Mouse (Mus musculus): ENCODE measurements at regions not wholly inside any gene's neighbourhood (a gene's known extent, or its start where the extent isn't known, plus 50 kb on each side); places are given as distances from the start of the nearest gene placed in this dataset.

DNA sequence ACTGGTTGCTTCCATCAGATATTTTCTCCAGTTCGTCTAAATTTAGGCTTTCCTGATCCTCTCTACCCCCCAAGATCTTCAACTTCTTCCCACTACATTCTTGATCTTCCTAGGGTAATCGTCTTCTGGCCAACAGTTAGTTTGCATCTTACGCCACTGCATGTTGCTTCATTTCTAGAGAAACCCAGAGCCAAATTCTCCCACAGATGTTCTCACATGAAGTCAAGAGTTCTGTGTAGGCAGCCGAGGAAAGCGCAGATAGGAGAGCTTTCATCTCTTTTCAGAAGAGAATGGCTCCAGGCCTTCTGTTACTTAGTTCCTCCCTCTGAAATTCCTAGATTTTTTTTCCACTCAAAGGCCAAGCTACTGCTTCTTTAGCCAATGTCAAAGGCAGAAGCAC is 179.9 kb downstream of the Fgf10 start:
- no peak for ATAC-seq (replicated peaks; ENCODE audit: low FRiP score, poor library complexity, severe bottlenecking)

DNA sequence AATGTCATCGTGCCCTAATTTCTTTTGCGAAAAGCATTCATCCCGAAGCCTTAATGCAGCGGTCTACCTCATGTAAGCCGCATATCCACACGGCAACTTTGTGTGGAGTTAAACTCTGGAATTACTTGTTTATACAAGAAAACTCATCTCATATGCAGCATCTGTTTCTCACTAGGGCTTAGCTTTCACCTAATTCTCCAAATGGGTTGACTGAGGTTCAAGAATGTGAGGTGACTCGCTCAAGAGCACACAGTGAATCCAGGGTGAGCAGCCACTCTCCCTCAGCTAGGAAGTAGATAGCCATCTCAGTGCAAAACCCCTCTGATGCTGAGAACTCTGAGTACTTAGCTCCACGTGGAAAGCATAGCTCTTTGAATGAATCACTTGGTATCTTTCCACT is 181.1 kb downstream of the Fgf10 start:
- ATAC-seq (replicated peaks; ENCODE audit: low FRiP score, poor library complexity, severe bottlenecking), result no peak

DNA sequence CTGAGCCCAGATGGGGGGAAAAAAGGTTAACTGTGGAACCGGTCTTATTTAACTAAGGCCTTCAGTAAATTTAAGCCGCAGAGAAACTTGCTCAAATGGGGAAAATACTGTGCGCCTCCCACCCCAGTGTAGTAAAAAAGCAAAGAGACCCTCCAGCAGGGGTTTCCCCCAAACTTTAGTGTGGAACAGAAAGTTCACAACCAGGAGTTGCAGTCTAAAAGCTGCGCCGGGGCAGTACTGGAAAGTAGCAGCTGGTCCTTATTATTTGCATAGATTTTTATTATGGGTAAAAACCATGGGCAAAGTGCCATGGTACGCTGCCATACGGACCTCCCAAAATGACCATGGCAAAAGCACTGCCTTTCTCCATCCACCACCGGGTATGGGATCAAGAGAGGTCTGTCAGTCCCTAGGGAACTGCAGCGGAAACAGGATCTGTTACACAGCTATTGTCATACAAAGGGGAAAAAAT is 216.8 kb downstream of the Fgf10 start:
- ATAC-seq (replicated peaks; ENCODE audit: low FRiP score, poor library complexity, severe bottlenecking), result no peak

DNA sequence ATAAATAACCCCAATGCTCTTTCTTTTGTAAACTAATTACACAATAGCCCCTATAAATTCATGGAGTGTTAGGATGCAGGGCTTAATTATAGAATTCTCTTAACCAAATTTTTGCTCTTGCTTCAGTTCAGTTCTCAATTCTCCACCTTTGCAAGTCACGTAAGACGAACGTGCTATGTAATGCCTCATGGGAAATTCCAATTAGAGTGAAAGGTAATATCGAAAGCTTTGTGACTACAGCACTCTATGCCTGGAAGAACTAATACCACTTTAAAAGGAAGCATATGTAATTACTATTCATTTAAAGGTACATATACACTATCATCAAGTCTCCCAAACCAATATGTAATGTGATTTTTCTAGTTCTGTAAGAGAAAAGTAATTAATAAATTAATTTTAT is 225.5 kb downstream of the Fgf10 start:
- no peak for ATAC-seq (replicated peaks; ENCODE audit: low FRiP score, poor library complexity, severe bottlenecking)

DNA sequence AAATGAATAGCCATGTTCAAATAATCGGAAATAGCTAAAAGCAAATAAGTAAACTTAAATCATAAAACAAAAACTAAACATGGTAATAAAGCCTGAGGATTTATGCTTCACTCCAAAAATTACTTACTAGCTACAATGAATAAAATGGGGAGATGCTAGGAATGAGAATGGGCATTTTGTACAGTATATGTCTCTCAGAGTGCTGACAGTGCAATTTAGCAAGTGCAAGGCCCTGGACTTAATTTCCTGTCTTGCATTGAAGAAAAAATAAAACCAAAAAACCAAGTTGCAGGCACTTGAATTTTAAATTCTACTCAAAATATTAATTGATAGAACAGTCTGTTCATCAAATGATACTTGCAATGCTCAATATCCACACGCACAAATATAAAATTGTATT is 232.4 kb downstream of the Fgf10 start:
- ATAC-seq (replicated peaks; ENCODE audit: low FRiP score, poor library complexity, severe bottlenecking), result no peak

DNA sequence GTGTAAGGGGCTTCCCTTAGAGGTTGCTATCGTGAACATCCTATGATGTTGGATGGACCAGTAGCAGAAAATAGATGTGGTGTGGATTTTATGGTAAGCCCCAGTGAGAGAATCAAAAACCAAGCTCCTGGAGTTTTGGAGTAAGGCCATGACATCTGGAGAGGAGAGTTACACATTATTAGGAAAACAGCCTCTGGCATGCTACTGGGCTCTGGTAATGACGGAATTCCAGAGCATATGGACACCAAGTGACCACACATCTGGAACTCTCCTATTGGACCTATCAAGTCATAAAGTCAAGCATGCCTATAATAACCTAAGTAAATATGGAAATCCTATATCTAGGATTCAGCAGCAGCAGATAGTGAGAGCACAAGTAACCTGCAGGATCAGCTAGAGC is 240.8 kb downstream of the Fgf10 start:
- no peak for ATAC-seq (replicated peaks; ENCODE audit: low FRiP score, poor library complexity, severe bottlenecking)

DNA sequence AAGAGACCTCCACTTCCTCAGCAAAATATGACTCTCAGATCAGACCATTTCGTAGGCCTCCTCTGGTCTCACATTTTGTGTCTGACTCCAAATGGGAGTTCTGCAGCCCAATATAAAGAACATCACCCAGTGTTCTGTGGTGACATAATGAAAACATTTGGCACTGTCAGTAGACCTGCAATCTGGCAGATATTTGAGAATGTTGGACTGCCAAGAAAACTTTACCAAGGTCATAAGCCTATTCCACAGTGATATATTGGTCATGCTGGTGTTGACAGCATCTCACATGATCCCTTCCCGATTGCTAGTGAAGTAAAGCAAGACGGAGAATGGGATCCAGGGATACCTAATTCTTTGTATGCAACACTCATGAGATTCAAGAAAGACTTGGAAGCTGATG is 271.2 kb downstream of the Fgf10 start:
- ATAC-seq (replicated peaks; ENCODE audit: low FRiP score, poor library complexity, severe bottlenecking), result no peak

DNA sequence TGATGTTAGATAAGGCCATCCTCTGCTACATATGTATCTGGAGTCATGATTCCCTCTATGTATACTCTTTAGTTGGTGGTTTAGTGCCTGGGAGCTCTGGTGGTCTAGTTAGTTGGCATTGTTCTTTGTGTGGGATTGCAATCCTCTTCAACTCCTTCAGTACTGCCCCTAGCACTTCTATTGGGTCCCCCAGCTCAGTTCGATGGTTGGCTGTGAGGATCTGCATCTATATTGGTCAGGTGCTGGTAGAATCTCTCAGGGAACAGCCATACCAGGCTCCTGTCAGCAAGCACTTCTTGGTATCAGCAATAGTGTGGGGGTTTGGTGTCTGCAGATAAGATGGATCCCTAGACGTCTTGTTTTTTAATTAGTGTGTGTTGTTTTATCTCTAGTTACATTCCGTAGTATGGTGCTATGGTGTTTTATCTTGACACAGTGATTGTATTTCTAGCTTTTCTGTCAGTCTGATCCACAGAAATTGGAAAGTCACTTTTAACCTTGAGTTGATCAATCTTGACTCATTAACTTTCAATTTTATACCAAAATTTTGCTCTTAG is 296.6 kb downstream of the Fgf10 start:
- no peak for ATAC-seq (replicated peaks; ENCODE audit: low FRiP score, poor library complexity, severe bottlenecking)

DNA sequence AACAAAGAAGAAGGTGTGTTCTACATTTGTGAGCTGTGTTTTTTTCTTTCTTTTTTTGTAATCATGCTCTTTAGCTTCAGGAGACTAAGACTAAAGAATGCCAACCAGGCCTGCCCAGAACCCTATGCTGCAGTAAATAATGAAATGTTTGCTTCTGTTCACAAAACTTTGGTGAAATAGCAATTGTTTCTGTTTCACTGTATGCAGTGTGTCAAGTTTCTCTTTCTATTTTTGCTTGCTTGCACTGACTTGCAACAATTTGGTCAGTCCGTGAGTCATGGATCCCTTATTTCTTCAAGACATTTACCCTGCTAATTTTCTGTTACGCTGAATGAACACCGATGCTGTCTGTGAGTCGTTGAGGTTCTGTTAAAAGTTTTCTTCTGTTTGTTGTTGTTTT is 298.1 kb downstream of the Fgf10 start:
- no peak for ATAC-seq (replicated peaks; ENCODE audit: low FRiP score, poor library complexity, severe bottlenecking)

DNA sequence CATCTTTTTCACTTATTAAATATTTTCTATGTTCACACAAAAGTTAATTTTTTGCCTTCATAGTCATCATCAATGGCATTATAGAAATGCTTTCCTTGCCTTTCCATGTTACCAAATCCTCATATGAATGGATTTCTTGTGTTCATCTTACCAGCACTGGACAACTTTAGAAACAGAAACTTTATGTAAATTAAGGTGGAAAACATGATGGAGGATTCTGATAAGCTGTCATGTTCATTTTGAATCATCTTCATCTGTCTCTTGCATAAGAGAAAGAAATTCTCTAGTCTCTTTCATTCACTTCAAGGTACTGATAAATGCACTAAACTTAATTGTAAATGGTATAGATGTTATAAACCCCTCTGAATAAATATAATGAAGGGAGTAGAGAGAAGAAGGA is 305.4 kb downstream of the Fgf10 start:
- ATAC-seq (replicated peaks; ENCODE audit: low FRiP score, poor library complexity, severe bottlenecking), result no peak

DNA sequence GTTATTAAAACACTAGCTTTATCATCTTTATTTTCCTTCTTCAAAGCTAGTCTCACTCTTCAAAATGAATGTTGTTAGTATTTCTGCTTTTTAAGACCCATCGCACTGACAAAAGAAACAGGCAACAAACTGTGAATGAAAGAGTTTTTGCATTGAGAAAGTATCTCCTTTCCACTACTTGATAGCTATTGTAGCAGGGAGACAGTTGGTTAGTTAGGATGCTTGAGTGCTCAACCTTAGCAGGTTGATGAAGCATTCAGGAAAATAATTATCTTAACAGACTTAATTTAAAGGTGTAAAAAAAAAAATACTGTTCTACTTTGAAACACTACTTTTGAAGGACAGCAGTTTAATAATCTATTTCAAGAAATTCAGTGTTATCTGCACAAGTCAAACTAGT is 305.9 kb downstream of the Fgf10 start:
- no peak for ATAC-seq (replicated peaks; ENCODE audit: low FRiP score, poor library complexity, severe bottlenecking)

DNA sequence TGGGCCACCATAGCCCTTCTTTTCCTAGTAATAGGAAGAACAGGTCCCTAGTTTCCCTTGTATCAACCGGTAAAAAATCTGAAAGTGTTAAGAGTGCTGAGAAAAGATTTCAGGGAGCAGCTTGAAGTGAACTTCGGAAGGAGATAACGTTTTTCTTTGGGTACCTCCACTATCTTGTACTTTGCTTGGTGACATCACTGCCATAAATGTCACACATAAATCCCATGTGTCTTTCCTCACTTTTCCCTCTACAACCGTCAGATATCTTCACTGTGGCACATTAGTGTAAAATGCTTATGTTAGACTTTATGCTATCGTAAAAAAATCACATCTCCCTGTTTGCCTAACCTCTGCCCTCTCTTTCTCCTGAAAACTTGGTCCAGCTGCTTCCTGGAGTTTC is 309.9 kb downstream of the Fgf10 start:
- ATAC-seq (replicated peaks; ENCODE audit: low FRiP score, poor library complexity, severe bottlenecking), result no peak

DNA sequence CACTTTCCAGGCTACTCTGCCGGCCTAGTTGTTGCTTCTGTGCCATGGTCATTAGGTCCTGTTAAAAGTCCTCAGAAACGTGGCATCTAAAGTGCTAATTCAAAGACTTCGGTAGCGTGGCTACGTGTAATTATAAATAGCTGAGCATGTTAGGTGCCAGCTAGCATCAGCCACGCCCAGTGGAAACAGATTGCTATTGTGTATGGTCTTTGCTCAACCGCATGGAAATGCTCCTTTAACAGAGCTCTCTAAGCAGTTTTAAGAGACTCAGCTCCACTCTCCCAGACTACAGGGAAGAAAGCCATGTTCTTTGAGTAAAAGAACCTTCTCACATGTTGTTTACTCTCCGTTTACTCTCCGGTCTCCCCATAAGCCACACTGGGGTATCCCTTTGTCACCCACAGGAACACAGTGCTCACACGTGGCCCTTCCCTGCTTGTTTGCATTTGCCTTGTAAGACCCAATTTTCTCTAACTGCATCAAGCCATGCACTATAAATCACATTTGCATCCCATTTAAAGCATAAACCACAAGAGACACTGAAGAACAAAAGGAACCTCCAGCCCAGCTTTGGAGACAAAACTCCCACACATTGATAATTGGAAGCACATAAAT is 311.7 kb downstream of the Fgf10 start:
- ATAC-seq (replicated peaks; ENCODE audit: low FRiP score, poor library complexity, severe bottlenecking), result no peak

DNA sequence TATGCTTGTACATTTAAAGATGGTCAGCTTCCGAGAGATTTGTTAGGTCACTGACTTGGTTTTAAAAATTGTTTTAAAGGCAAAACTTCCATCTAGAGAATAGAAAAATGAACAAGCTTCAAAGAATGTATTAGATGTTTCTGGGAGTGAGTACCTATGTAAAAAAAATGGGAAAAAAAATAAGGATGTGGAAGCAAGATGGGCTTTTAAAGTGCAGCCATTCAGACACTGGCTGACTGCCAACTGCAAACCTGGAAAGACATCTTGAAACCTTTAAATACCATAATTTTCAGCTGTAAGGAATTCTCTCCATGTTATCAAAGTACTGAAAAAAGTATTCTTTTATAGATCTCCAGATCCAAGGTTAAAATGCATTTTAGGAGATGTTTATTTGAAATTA is 315.7 kb downstream of the Fgf10 start:
- no peak for ATAC-seq (replicated peaks; ENCODE audit: low FRiP score, poor library complexity, severe bottlenecking)

DNA sequence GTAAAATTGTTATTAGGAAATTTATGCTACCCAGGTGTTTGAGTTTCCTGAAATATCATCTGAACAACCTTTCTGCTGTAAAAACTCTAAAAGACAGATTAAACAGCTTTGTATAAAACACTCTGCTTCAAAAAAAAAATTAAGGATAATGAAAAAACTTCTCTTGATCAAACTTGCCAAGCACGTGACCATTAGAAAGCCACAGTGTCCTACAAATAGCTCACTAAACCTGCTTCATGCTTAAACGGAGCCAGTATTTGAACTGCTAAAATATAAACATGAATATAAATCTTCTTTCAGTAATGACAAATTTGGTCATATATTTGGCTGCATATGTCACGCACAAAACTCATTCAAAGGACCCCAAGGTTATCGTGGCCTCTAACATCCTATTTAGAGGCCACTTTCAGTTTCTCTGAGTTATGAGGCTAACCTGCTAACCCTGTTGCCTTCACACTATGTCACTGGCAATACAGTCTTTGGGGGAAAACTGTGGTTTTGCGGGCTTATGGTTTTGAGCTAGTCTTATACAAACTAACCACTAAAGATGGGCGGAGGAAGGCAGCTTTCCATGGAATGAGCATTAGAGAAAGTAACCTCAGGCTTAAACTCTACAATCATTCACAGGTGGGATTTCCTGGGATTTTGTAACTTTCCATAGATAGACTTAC is 355.8 kb downstream of the Fgf10 start:
- ATAC-seq (replicated peaks; ENCODE audit: low FRiP score, poor library complexity, severe bottlenecking), result no peak

DNA sequence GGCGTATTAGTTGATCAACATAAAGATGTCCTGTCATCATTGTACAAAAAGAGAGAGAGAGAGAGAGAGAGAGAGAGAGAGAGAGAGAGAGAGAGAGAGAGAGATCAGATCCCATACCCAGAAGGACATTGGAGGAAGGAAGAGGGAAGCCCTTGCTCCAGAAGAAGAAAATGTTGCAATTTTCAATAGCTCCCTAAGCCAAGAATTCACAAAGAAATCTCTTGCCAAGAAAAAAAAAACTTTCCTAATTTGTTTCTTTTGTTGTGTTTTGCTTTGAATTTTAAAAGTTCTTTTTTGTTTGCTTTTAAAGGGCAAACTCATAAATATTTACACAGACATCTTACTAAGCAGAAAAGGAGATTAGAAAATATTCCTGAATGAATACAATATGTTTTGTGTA is 370.0 kb downstream of the Fgf10 start:
- ATAC-seq (replicated peaks; ENCODE audit: low FRiP score, poor library complexity, severe bottlenecking), result no peak

DNA sequence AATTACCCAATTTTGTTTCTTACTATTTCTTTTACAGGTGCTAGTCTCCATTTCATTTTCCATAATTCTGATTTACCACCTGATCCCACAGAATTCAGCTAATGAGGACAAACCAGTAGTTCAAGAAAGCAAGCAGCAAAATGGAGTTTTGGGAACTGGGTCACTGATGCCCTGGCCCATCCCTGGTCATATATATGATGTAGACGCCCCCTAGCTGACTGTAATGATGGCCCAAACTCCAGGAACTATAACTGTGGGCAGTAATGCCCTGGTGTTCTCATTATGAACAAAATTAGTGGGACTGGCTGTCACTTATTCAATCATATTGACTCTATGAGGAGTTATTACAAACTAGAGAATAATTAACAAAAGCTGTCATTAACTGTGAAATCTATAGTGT is 375.5 kb downstream of the Fgf10 start:
- ATAC-seq (replicated peaks; ENCODE audit: low FRiP score, poor library complexity, severe bottlenecking), result no peak

DNA sequence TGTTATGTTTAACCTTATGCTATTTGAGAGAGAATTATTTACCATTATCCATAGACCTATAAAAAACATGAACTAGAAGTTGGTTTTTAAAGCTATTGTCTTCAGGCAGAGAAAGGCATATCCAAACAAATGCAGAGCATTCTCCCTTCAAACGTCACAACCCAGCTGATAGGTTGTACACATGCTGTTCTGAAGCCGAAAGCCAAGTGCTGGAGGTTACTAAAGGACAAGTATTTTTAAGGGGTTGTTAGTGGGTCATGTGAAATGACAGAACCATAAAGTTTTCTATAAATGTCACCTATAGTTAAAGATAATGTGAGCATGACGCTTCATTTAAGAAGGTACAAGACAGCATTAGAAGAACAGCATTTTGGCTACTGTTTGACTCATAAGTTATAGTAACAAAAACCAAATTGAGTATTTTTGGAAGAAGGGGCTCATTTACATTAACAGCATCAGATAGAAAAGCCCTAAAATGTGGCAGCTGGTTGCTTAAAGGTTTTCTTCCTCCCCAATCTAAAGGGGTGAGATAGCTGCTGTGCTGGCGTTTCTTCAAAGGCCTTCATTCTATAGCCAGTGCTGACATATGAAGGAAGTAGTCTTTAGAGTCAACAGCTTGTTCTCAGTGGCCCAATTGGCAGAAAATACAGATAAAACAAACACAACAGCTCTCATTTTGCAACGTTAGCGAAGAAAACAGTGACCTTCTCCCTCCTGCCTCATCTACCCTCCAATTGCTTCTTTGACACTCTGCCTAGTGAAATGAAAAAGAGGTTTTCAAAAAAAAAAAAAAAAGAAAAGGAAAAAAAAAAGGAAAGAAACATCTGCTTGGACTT is 359.4 kb upstream of the Paip1 start:
- no peak for ATAC-seq (replicated peaks; ENCODE audit: low FRiP score, poor library complexity, severe bottlenecking)

DNA sequence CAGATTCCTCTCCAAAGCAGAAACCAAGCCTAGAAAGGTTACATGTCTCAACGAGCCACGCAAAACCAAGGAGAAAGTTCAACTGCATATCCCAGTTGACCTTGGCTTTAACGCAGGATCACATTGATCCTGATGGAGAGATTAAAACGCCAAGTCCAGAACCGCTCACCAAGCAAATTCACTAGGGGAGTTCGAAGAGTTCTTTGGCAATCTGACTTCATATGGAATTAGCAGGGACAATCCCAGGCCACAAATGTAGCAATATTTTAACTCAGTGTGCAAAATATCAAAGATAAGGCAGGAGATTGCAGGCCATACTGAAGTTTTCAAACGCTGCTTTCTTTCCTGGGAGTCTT is 358.8 kb upstream of the Paip1 start:
- ATAC-seq (replicated peaks; ENCODE audit: low FRiP score, poor library complexity, severe bottlenecking), result no peak

DNA sequence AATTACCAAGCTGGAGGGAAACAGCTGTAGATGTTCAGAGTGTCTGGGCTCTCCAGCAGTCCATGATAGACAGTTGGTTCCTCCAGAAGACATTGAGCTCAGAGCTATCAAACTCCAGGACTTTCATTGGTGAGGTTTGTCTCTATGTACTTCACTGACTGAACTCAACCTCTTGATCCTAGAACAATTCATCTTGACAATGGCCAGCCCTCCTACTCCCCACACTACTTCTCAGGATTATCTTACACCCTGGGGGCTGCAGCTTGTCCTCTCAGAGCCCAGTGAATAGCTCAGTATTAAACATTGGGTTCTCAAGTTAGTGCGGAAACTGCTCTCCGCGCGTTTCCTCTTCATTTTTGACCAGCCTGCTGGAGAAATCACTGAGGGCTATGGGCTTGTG is 349.2 kb upstream of the Paip1 start:
- no peak for ATAC-seq (replicated peaks; ENCODE audit: low FRiP score, poor library complexity, severe bottlenecking)

DNA sequence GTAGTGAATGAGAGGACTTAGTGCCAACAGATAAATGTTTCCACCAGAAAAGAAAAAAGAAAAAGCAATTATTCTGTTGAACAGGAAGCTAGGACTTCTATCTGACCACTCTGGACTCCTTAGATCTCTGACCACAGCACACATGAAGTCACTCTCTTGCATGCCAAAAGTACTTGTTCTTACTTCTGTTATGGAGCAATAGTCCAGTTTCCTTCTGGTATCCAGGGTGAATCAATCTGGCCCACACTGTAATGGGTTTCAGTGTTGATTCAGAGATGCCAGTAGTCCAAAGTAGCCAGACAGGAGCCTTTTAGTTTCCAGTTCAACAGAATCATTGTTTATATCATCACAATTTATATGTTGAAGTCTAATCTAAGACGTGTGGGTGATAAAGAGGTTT is 346.7 kb upstream of the Paip1 start:
- ATAC-seq (replicated peaks; ENCODE audit: low FRiP score, poor library complexity, severe bottlenecking), result no peak

Measured in erythroid progenitor cell, adult 5-6 weeks (primary cell).